Mouse (Mus musculus) heart, adult 11 months (tissue): ENCODE results near the gene E330034G19Rik.

ENCODE experiments used
- DNase-seq: peaks from one replicate; pipeline ENCODE4 v3.0.0; 2022

E330034G19Rik gene

GRCm38 (mm10) chr14:24358295-24358951 lies 65.4 kb downstream of the E330034G19Rik start:
- peak; percentile 85 for DNase-seq
